Mouse (Mus musculus) layer of hippocampus, adult 8-10 months (tissue): ENCODE measurements around the gene Zfp946. TPM values are rescaled to one million over a fixed set of nuclear protein-coding genes. Genes with fewer than 3 reads are reported as not detected.
A peak's percentile ranks its signal among the peaks of the same experiment; 100 is the strongest.

Experiments
- DNase-seq, 2 experiments: peaks; one replicate each; pipeline ENCODE4 v3.0.0; 2022; ENCODE audit warnings: low spot score in 2 of 2
- total RNA-seq, 4 experiments: library from RNA; stranded (reverse); gene quantifications; 2 replicates each; pipeline ENCODE4 v1.2.4; 2022

Zfp946 gene
- total RNA-seq: 10 to 100 TPM; 12.0 to 18.0 (median 12.8) TPM

DNA sequence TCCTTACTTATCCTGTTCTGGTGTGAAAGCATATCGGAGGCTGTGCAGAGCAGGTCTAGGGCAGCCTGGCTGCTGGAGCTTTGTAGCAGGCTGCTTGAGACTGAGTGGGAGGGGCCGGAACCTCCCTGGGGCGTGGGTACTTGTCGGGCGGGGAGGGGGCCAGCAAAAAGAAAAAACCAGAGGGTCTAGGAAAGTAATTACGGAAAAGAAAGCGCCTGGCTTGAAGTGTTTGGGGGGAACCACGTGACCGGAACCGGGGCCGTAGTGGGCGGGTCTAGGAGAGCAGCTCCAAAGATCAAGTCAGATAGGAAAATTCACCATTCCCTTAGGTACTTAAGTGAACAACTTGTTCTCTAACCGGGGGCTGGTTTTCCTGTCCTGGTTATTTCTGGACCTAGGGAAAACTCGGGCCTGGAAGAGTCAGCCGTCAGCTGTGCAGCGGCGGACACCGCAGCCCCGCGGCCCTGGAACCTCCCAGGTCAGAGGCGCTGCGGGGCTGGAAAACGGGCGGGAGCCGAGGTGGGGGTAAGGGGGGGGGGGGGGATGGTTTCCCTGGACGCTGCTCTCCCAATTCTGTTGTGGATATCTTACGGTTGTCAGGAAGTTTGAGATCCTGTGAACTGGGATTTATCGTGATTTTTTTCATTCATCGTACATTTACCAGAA, at the start of gene Zfp946:
Zfp946 (plus strand) TSS at position 271 of the 666 bp plus-strand sequence.
- DNase-seq: peak; percentile 46 to 57

DNA sequence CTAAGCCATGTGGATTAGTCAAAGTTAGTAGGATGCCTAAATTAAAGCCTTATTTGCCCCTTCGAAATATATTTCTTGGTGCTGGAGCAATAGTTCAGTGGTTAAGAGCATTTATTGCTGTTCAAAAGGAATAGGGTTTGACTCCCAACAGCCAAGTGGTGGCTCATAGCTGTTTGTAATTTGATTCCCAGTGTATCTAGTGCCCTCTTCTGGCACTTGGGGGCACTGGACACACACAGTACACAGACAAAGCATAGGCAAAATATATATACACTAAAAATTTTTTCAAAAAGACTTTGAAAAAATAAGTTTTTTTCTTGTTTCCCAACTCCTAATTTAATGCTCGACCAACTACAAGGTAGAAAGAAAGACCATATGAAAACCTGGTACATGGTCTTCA, 13.3 kb upstream of the Zfp946 start:
- DNase-seq: no peak

GRCm38 (mm10) chr17:22417510-22417909, 6.5 kb upstream of the Zfp946 start:
- DNase-seq: peak in 1 of 2 experiments; percentile 50

GRCm38 (mm10) chr17:22424636-22425354, 773 bp downstream of the Zfp946 start:
- no peak for DNase-seq

DNA sequence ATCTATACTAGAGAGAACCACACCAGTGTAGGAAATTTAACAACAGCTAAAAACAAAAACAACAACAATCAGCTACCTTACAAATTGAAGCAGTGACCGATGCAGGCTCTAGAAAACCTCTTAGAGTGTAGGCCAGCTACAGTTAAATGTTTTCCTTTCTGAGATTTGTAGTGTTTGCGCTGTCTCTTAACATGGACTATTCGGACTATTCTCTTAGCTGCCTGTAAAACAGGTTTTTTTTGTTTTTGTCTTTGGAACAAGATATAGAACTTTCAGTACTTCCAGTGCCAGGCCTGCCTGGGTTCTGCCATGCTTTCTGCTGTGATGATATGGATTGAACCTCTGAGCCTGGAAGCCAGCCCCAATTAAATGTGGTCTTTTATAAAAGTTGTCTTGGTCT, 23.7 kb downstream of the Zfp946 start:
- DNase-seq: no peak

DNA sequence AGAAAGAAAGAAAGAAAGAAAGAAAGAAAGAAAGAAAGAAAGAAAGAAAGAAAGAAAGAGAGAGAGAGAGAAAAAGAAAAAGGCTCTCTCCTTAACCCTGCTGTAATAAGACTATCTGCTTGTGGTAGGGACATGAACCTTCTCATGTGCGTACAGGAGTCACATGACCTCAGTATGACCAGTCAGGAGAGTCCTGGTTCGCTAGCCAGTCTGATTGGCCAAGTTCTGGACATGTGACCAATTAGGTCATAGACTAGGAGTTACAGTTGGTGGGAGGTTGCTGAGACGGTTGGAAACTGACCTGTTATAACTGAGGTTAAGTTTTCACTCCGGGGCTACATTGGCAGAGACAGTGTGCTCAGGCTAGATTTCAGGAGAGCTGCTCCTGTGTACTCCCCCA, 73.1 kb downstream of the Zfp946 start:
- DNase-seq: no peak

Other genes with a start within 250 kb of the Zfp946 start
- gene Zfp994, start 198.6 kb upstream of the Zfp946 start, total RNA-seq: 1 to 10 TPM; 5.3 to 6.2 (median 5.7) TPM
- gene CT030661.1, start 109.4 kb upstream of the Zfp946 start, total RNA-seq: 10 to 100 TPM; 10.9 to 12.7 (median 11.5) TPM
- 10 to 100 TPM in 3 of 4 experiments, 1 to 10 TPM in 1; 9.3 to 10.9 (median 10.4) TPM for gene Zfp944, start 62.8 kb upstream of the Zfp946 start, total RNA-seq
- 10 to 100 TPM; 10.8 to 13.2 (median 12.0) TPM for gene Zfp758, start 62.8 kb upstream of the Zfp946 start, total RNA-seq
- not detected for gene Vmn2r111, start 149.3 kb downstream of the Zfp946 start, total RNA-seq
- gene Vmn2r112, start 176.7 kb downstream of the Zfp946 start, total RNA-seq: not detected